In genomic region chr5:111261733-111262573, GRCm38 (mm10) we compare ENCODE assay signal across 8 mouse cellular contexts.
DNase-seq lines count a peak whose midpoint lies in the region; ATAC-seq lines count a peak whose summit lies in the region.

No protein-coding gene starts in this region.

- no peak overlapping the region for H3K4me3 ChIP-seq in forebrain, embryonic 13.5 days
- no peak overlapping the region for H3K4me3 ChIP-seq in liver, embryonic 15.5 days (replicated peaks)

- H3K9me3 ChIP-seq in forebrain, embryonic 13.5 days (replicated peaks), result peaks cover 8% of the 10 kb centered on the region
- no peaks in the 10 kb centered on the region for H3K9me3 ChIP-seq in liver, embryonic 15.5 days (replicated peaks)

- DNase-seq in CD4-positive, CD25-positive, alpha-beta regulatory T cell, adult 2 months (ENCODE audit: low read depth, low spot score), result peak; percentile 43
- DNase-seq in induced T-regulatory cell, adult 2 months (ENCODE audit: low read depth), result peak; percentile 23
- DNase-seq in thymus, postnatal 4 days, result peak; percentile 57
- DNase-seq in c-Kit-positive CD71-positive TER-119-positive erythroid progenitor cells, embryonic 14.5 days (ENCODE audit: low spot score), result no peak
- DNase-seq in gastrocnemius, postnatal 10 days, result no peak

- 72% methylated on average over 13 of the region's 13 CpGs for WGBS in forebrain, embryonic 13.5 days
- WGBS in liver, embryonic 15.5 days (ENCODE audit: insufficient replicate concordance), result 44% methylated on average over 13 of the region's 13 CpGs

- no peak for ATAC-seq in CD4-positive, CD25-positive, alpha-beta regulatory T cell, adult 4 months
- peak; percentile 46 for ATAC-seq in forebrain, embryonic 13.5 days
- ATAC-seq in liver, embryonic 15.5 days (ENCODE audit: insufficient read depth), result peak; percentile 37; the same call in 1 of the 2 replicates

- H3K4me2 ChIP-seq in forebrain, embryonic 13.5 days, result no peak overlapping the region
- no peak overlapping the region for H3K4me2 ChIP-seq in liver, embryonic 15.5 days

- no peaks in the 10 kb centered on the region for H3K27me3 ChIP-seq in forebrain, embryonic 13.5 days
- H3K27me3 ChIP-seq in liver, embryonic 15.5 days, result no peaks in the 10 kb centered on the region

- H3K27ac ChIP-seq in forebrain, embryonic 13.5 days, result peak overlapping the region; percentile 72
- no peak overlapping the region for H3K27ac ChIP-seq in liver, embryonic 15.5 days (replicated peaks)

- H3K9ac ChIP-seq in forebrain, embryonic 13.5 days, result no peak overlapping the region
- no peak overlapping the region for H3K9ac ChIP-seq in liver, embryonic 15.5 days

- peaks cover 39% of the 10 kb centered on the region for H3K4me1 ChIP-seq in forebrain, embryonic 13.5 days
- H3K4me1 ChIP-seq in liver, embryonic 15.5 days (replicated peaks), result peaks cover 18% of the 10 kb centered on the region

- H3K36me3 ChIP-seq in forebrain, embryonic 13.5 days (ENCODE audit: poor library complexity, severe bottlenecking), result peaks cover 16% of the 10 kb centered on the region
- no peaks in the 10 kb centered on the region for H3K36me3 ChIP-seq in liver, embryonic 15.5 days (replicated peaks)

Comparison
In these comparisons a context has a peak if more than half of its experiments do, and no peak if none do; other contexts are left out.
1. DNase-seq: peak in CD4-positive, CD25-positive, alpha-beta regulatory T cell, adult 2 months (single experiment), induced T-regulatory cell, adult 2 months (single experiment) and thymus, postnatal 4 days (single experiment); none in c-Kit-positive CD71-positive TER-119-positive erythroid progenitor cells, embryonic 14.5 days (single experiment) and gastrocnemius, postnatal 10 days (single experiment).